Mouse (Mus musculus): Measurements from ENCODE around the gene Mme. TPM values are rescaled to one million over a fixed set of nuclear protein-coding genes. Genes with fewer than 3 reads are reported as not detected.

The Mme gene
- polyA plus RNA-seq, 1 experiment from 2014 or later = 5.8 TPM

- no peak overlapping the region for H3K27ac ChIP-seq
- H3K9me3 ChIP-seq = no peaks in the 10 kb centered on the region
- H3K4me2 ChIP-seq = no peak overlapping the region
- no peaks in the 10 kb centered on the region for H3K27me3 ChIP-seq (replicated peaks)
- ATAC-seq (ENCODE audit: insufficient read depth, low FRiP score, low read depth) = no peak
- H3K36me3 ChIP-seq = no peaks in the 10 kb centered on the region
- H3K4me3 ChIP-seq (replicated peaks) = no peak overlapping the region
- H3K4me1 ChIP-seq = peaks cover 4% of the 10 kb centered on the region; the same call in 1 of the 2 replicates
- no peak overlapping the region for H3K9ac ChIP-seq
Measured at GRCm38 (mm10) chr3:63417758-63418157, 176.4 kb downstream of the Mme start.

- Histone ChIP-seq H3K27me3 (replicated peaks) (no peaks in the 10 kb centered on the region), H3K9ac (no peak overlapping the region), H3K4me2 (no peak overlapping the region), H3K9me3 (no peaks in the 10 kb centered on the region), H3K27ac (no peak overlapping the region), H3K36me3 (no peaks in the 10 kb centered on the region), H3K4me3 (replicated peaks) (no peak overlapping the region), H3K4me1 (no peaks in the 10 kb centered on the region)
- no peak for ATAC-seq (ENCODE audit: insufficient read depth, low FRiP score, low read depth)
Measured at GRCm38 (mm10) chr3:63423552-63423951, 182.2 kb downstream of the Mme start.

Other genes starting within 250 kb of the Mme start
- not detected in 2 replicates for gene Gm34302, start 242.3 kb downstream of the Mme start, polyA plus RNA-seq (2015; fragmentation: Nextera tagmentation; extraction: Ambion mirVana)

All from stomach, embryonic 15.5 days (tissue).